Mouse (Mus musculus): ENCODE results near the gene Hsf4. TPM values are rescaled to one million over a fixed set of nuclear protein-coding genes. Genes with fewer than 3 reads are reported as not detected.
"Not testable (repeated sequence)": the region's sequence is repeated elsewhere in the genome, so short reads cannot be mapped to it uniquely, and the experiment has no call there.

Hsf4 gene
- total and polyA plus RNA-seq, 2 experiments from 2014 or later: 0.34 TPM; not detected in 1

- ATAC-seq (ENCODE audit: insufficient read depth, low read depth); H3K9ac ChIP-seq (replicated peaks; ENCODE audit: low read depth, low read length); DNase-seq (ENCODE audit: low spot score); H3K9me3 ChIP-seq (replicated peaks; ENCODE audit: control insufficient read depth, low read length); H3K36me3 ChIP-seq (replicated peaks; ENCODE audit: control insufficient read depth, insufficient read depth, low read length); H3K27me3 ChIP-seq (ENCODE audit: control insufficient read depth, insufficient read depth, low read length); H3K4me3 ChIP-seq (ENCODE audit: low read depth, low read length); H3K27ac ChIP-seq (ENCODE audit: low read depth); H3K4me2 ChIP-seq (ENCODE audit: low read depth, low read length): not testable (repeated sequence)
- peaks cover 21% of the 10 kb centered on the region for H3K4me1 ChIP-seq (ENCODE audit: control insufficient read depth, insufficient read depth)
- peak; percentile 14; the same call in 1 of the 2 replicates for TF ChIP-seq CTCF (IDR thresholded peaks at IDR 0.05; ENCODE audit: low read depth)
- 46% methylated on average over 3 of the region's 3 CpGs for WGBS
Observed at GRCm38 (mm10) chr8:105291802-105292201, 22.2 kb downstream of the Hsf4 start.

- Histone ChIP-seq H3K4me3 (ENCODE audit: low read depth, low read length) (no peak overlapping the region), H3K9ac (replicated peaks; ENCODE audit: low read depth, low read length) (no peak overlapping the region), H3K27ac (ENCODE audit: low read depth) (no peak overlapping the region), H3K36me3 (replicated peaks; ENCODE audit: control insufficient read depth, insufficient read depth, low read length) (no peaks in the 10 kb centered on the region), H3K9me3 (replicated peaks; ENCODE audit: control insufficient read depth, low read length) (no peaks in the 10 kb centered on the region), H3K4me2 (ENCODE audit: low read depth, low read length) (no peak overlapping the region), H3K4me1 (ENCODE audit: control insufficient read depth, insufficient read depth) (peaks cover 26% of the 10 kb centered on the region), H3K27me3 (ENCODE audit: control insufficient read depth, insufficient read depth, low read length) (0 out of 2 replicates have a peak, but pooled peaks cover 4% of the 10 kb centered on the region)
- TF ChIP-seq EP300 (IDR thresholded peaks at IDR 0.05; ENCODE audit: low read depth): no peak
- WGBS: 68% methylated on average over 7 of the region's 7 CpGs
- no peak for ATAC-seq (ENCODE audit: insufficient read depth, low read depth)
- no peak for DNase-seq (ENCODE audit: low spot score)
Observed at GRCm38 (mm10) chr8:105292471-105292870, 22.9 kb downstream of the Hsf4 start.

- H3K4me3 ChIP-seq (ENCODE audit: low read depth, low read length): no peak overlapping the region
- WGBS: 61% methylated on average over 19 of the region's 19 CpGs
- TF ChIP-seq CTCF (IDR thresholded peaks at IDR 0.05; ENCODE audit: low read depth): no peak
- no peak for TF ChIP-seq EP300 (IDR thresholded peaks at IDR 0.05; ENCODE audit: low read depth)
- no peaks in the 10 kb centered on the region for H3K36me3 ChIP-seq (replicated peaks; ENCODE audit: control insufficient read depth, insufficient read depth, low read length)
- H3K27me3 ChIP-seq (ENCODE audit: control insufficient read depth, insufficient read depth, low read length): 0 out of 2 replicates have a peak, but pooled peaks cover 4% of the 10 kb centered on the region
- DNase-seq (ENCODE audit: low spot score) (no peak), ATAC-seq (ENCODE audit: insufficient read depth, low read depth) (no peak)
- no peak overlapping the region for H3K27ac ChIP-seq (ENCODE audit: low read depth)
- peaks cover 29% of the 10 kb centered on the region for H3K4me1 ChIP-seq (ENCODE audit: control insufficient read depth, insufficient read depth)
- no peaks in the 10 kb centered on the region for H3K9me3 ChIP-seq (replicated peaks; ENCODE audit: control insufficient read depth, low read length)
- H3K9ac ChIP-seq (replicated peaks; ENCODE audit: low read depth, low read length): no peak overlapping the region
- H3K4me2 ChIP-seq (ENCODE audit: low read depth, low read length): no peak overlapping the region
Observed at GRCm38 (mm10) chr8:105293405-105293804, 23.8 kb downstream of the Hsf4 start.

- peaks cover 31% of the 10 kb centered on the region for H3K4me1 ChIP-seq (ENCODE audit: control insufficient read depth, insufficient read depth)
- H3K4me2 ChIP-seq (ENCODE audit: low read depth, low read length): peak overlapping the region; percentile 53
- no peak overlapping the region for H3K9ac ChIP-seq (replicated peaks; ENCODE audit: low read depth, low read length)
- no peaks in the 10 kb centered on the region for H3K9me3 ChIP-seq (replicated peaks; ENCODE audit: control insufficient read depth, low read length)
- H3K27me3 ChIP-seq (ENCODE audit: control insufficient read depth, insufficient read depth, low read length): 0 out of 2 replicates have a peak, but pooled peaks cover 4% of the 10 kb centered on the region
- H3K36me3 ChIP-seq (replicated peaks; ENCODE audit: control insufficient read depth, insufficient read depth, low read length): peaks cover 7% of the 10 kb centered on the region
- TF ChIP-seq EP300 (IDR thresholded peaks at IDR 0.05; ENCODE audit: low read depth) (no peak), CTCF (IDR thresholded peaks at IDR 0.05; ENCODE audit: low read depth) (no peak)
- ATAC-seq (ENCODE audit: insufficient read depth, low read depth) (no peak), DNase-seq (ENCODE audit: low spot score) (no peak)
- H3K27ac ChIP-seq (ENCODE audit: low read depth): 0 out of 2 replicates have a peak overlapping the region, but pooled peaks have one; percentile 72
- peak overlapping the region; percentile 29 for H3K4me3 ChIP-seq (ENCODE audit: low read depth, low read length)
- WGBS: 57% methylated on average over 9 of the region's 9 CpGs
Observed at GRCm38 (mm10) chr8:105294776-105295175, 25.2 kb downstream of the Hsf4 start.

- H3K9me3 ChIP-seq (replicated peaks; ENCODE audit: control insufficient read depth, low read length): no peaks in the 10 kb centered on the region
- 56% methylated on average over 11 of the region's 11 CpGs for WGBS
- DNase-seq (ENCODE audit: low spot score) (no peak), ATAC-seq (ENCODE audit: insufficient read depth, low read depth) (no peak)
- H3K4me1 ChIP-seq (ENCODE audit: control insufficient read depth, insufficient read depth): peaks cover 26% of the 10 kb centered on the region
- TF ChIP-seq EP300 (IDR thresholded peaks at IDR 0.05; ENCODE audit: low read depth): no peak
- TF ChIP-seq CTCF (IDR thresholded peaks at IDR 0.05; ENCODE audit: low read depth): no peak
- H3K9ac ChIP-seq (replicated peaks; ENCODE audit: low read depth, low read length): peak overlapping the region; percentile 36; the same call in 1 of the 2 replicates
- H3K4me3 ChIP-seq (ENCODE audit: low read depth, low read length): peak overlapping the region; percentile 29
- H3K27me3 ChIP-seq (ENCODE audit: control insufficient read depth, insufficient read depth, low read length): 0 out of 2 replicates have a peak, but pooled peaks cover 4% of the 10 kb centered on the region
- H3K4me2 ChIP-seq (ENCODE audit: low read depth, low read length): peak overlapping the region; percentile 53
- H3K27ac ChIP-seq (ENCODE audit: low read depth): peak overlapping the region; percentile 72
- peaks cover 12% of the 10 kb centered on the region for H3K36me3 ChIP-seq (replicated peaks; ENCODE audit: control insufficient read depth, insufficient read depth, low read length)
Observed at GRCm38 (mm10) chr8:105295256-105295655, 25.7 kb downstream of the Hsf4 start.

All from heart, postnatal 0 days (tissue).